In the genomic region with DNA sequence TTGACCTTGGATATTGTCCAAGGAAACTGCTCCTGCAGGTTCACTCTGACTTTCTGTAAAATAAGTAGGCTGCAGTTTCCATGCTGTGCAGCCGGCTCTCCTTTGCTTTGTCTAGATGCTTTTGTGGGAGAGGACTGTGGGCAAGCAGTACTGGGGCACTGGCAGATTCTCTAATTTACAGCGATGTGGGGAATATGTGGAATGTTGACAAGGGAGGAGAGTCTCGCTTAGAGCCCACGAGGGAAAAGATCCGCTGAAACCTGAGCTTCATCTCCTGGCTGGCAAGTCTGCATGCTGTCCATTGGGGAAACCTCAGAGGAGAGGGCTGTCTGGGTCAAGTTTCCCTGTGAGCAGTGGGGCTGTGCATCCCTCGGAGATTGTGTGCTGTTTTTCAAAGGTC, we compare ENCODE assay signal across 20 mouse cellular contexts.
DNase-seq lines count a peak whose midpoint lies in the region; ATAC-seq lines count a peak whose summit lies in the region.
"Had no signal": no experiment of that assay in that cellular context is flagged by ENCODE, and none has a peak within 500 bp of the region (broad histone marks: within the 10 kb centered on the region; RNA-seq: fewer than 3 reads in every experiment).

No protein-coding gene starts in this region.

- WGBS in heart, embryonic 12.5 days = 32% methylated on average over 6 of the region's 6 CpGs
- WGBS in lung, embryonic 16.5 days = 25% methylated on average over 6 of the region's 6 CpGs
- WGBS in embryonic facial prominence, embryonic 13.5 days = 9% methylated on average over 6 of the region's 6 CpGs

- H3K27ac ChIP-seq in heart, embryonic 12.5 days (ENCODE audit: poor library complexity, severe bottlenecking) = no peak overlapping the region
- H3K27ac ChIP-seq in lung, embryonic 16.5 days (ENCODE audit: low read length) = peak overlapping the region; percentile 37
- peak overlapping the region; percentile 82 for H3K27ac ChIP-seq in embryonic facial prominence, embryonic 13.5 days
- H3K27ac ChIP-seq: forebrain, embryonic 10.5 days; stomach, postnatal 0 days had no signal

- H3K9ac ChIP-seq in heart, embryonic 12.5 days = 0 out of 2 replicates have a peak overlapping the region, but pooled peaks have one; percentile 20
- no peak overlapping the region; the same call in 1 of the 2 replicates for H3K9ac ChIP-seq in lung, embryonic 16.5 days (ENCODE audit: low read length)
- no peak overlapping the region for H3K9ac ChIP-seq in embryonic facial prominence, embryonic 13.5 days

- no peaks in the 10 kb centered on the region for H3K9me3 ChIP-seq in heart, embryonic 12.5 days (replicated peaks)
- no peaks in the 10 kb centered on the region for H3K9me3 ChIP-seq in lung, embryonic 16.5 days (ENCODE audit: control insufficient read depth, low read length)
- H3K9me3 ChIP-seq in embryonic facial prominence, embryonic 13.5 days = no peaks in the 10 kb centered on the region
- H3K9me3 ChIP-seq: forebrain, embryonic 10.5 days had no signal

- no peaks in the 10 kb centered on the region for H3K36me3 ChIP-seq in heart, embryonic 12.5 days
- H3K36me3 ChIP-seq in lung, embryonic 16.5 days (ENCODE audit: control insufficient read depth, insufficient read depth, low read length) = no peaks in the 10 kb centered on the region
- H3K36me3 ChIP-seq in embryonic facial prominence, embryonic 13.5 days = no peaks in the 10 kb centered on the region
- H3K36me3 ChIP-seq: forebrain, embryonic 10.5 days had no signal

- DNase-seq in heart, adult 18-20 months = no peak
- no peak for DNase-seq in lung, postnatal 25 days (ENCODE audit: low spot score)
- peak; percentile 62 for DNase-seq in mesoderm, embryonic 11.5 days (ENCODE audit: low read depth, low spot score)
- DNase-seq in spleen, adult 18-20 months = no peak
- DNase-seq: adrenal gland, postnatal 36 days; cerebellum, adult 8-10 months; gastrocnemius, postnatal 36 days; kidney, postnatal 36 days; layer of hippocampus, adult 9-11 months; lung, adult 2 months; midbrain, embryonic 14.5 days; right cerebral cortex, postnatal 14 days had no signal

- H3K27me3 ChIP-seq in heart, embryonic 12.5 days (replicated peaks) = no peaks in the 10 kb centered on the region
- no peaks in the 10 kb centered on the region for H3K27me3 ChIP-seq in lung, embryonic 16.5 days (ENCODE audit: control insufficient read depth, insufficient read depth, low read depth, low read length)
- H3K27me3 ChIP-seq in embryonic facial prominence, embryonic 13.5 days = no peaks in the 10 kb centered on the region

- H3K4me3 ChIP-seq in heart, embryonic 12.5 days = no peak overlapping the region
- no peak overlapping the region for H3K4me3 ChIP-seq in lung, embryonic 16.5 days (ENCODE audit: low read length)
- H3K4me3 ChIP-seq in embryonic facial prominence, embryonic 13.5 days = no peak overlapping the region
- H3K4me3 ChIP-seq: forebrain, embryonic 10.5 days had no signal

- H3K4me1 ChIP-seq in heart, embryonic 12.5 days (replicated peaks) = peaks cover 42% of the 10 kb centered on the region
- H3K4me1 ChIP-seq in lung, embryonic 16.5 days (replicated peaks; ENCODE audit: control insufficient read depth, insufficient read depth, low read length) = peaks cover 39% of the 10 kb centered on the region
- H3K4me1 ChIP-seq in embryonic facial prominence, embryonic 13.5 days = peaks cover 38% of the 10 kb centered on the region

- ATAC-seq in heart, embryonic 12.5 days (ENCODE audit: insufficient number of reproducible peaks, low FRiP score) = no peak
- ATAC-seq in lung, embryonic 16.5 days (ENCODE audit: low read depth) = no peak
- no peak for ATAC-seq in embryonic facial prominence, embryonic 13.5 days (ENCODE audit: insufficient number of reproducible peaks, insufficient read depth, low FRiP score, low TSS enrichment, low read depth)
- no peak for ATAC-seq in activated CD4-positive, CD25-positive, alpha-beta regulatory T cell, adult 4 months
- ATAC-seq: inflammation-experienced regulatory T-cells, adult 6 months had no signal

- no peak overlapping the region for H3K4me2 ChIP-seq in heart, embryonic 12.5 days
- H3K4me2 ChIP-seq in lung, embryonic 16.5 days (ENCODE audit: low read depth, low read length) = no peak overlapping the region
- H3K4me2 ChIP-seq in embryonic facial prominence, embryonic 13.5 days = no peak overlapping the region
- H3K4me2 ChIP-seq: liver, embryonic 11.5 days had no signal
